Mouse (Mus musculus) right cerebral cortex, postnatal 4 days (tissue): ENCODE data around the gene Btbd35f5.
"Not testable (repeated sequence)": the region's sequence is repeated elsewhere in the genome, so short reads cannot be mapped to it uniquely, and the experiment has no call there.

Source experiments
- DNase-seq: peaks from one replicate; pipeline ENCODE4 v3.0.0-alpha.2; 2022

Btbd35f5 gene

GRCm38 (mm10) chrX:32973597-32973996, at the start of gene Btbd35f5:
Gene Btbd35f5 (plus strand): TSS chrX:32973897.
- DNase-seq: not testable (repeated sequence)

GRCm38 (mm10) chrX:32941468-32941867, 32.2 kb upstream of the Btbd35f5 start, which contains the start of gene Gm21789:
Gene Gm21789 (plus strand): TSS chrX:32941768.
- not testable (repeated sequence) for DNase-seq
